Mouse (Mus musculus): ENCODE data around the gene Mtmr11.
A peak's percentile ranks its signal among the peaks of the same experiment; 100 is the strongest.
"Not testable (repeated sequence)": the region's sequence is repeated elsewhere in the genome, so short reads cannot be mapped to it uniquely, and the experiment has no call there.

Gene Mtmr11

DNA sequence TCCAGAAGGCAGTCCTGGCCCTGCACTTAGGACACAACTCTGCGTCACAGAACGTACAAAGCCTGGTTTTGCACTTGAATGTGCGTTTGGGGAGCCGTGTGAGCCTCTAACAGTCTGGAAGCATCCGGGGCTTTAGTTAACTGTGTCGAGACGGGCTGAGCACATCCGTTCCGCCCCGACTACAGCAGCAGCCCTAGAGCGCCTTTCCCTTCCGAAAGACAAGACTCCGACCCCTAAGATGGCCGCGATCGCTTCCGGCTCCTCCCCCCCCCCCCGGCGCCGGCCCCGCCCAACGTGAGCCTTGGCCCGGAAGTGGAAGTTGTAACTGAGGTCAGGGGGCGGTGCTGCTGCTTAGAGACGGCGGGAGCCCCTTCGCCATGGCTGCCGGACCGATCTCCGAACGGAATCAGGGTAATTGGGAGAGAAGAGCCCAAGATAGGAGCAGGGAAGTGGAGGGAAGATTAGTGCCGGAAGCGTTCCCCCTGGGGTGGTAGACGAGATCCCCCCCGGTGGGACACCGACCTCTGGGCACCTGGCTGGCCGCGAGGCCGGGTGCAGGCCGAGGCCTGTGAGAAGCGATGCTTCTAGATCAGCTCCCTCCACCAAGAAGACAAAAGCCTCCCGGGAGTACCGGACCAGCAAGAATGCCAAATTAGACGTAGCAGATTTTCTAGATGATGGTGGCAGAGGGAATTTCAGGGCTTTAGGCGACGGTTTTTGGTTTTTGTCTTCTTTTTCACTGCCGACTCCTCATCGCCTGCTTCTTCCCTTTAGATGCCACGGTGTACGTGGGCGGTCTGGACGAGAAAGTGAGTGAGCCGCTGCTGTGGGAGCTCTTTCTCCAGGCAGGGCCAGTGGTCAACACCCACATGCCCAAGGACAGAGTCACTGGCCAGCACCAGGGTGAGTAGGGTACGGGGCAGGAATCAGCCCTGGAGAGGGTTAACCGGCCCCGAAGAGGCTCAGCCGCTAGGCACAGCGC is 10.7 kb downstream of the Mtmr11 start, which contains the start of gene Sf3b4:
TSS of gene Sf3b4 (plus strand) at position 136 of the 982 bp plus-strand sequence.
- DNase-seq (ENCODE audit: low read depth, low spot score), result peak; percentile 88

- DNase-seq (ENCODE audit: low read depth, low spot score), result no peak
These were observed 11.4 kb downstream of the Mtmr11 start for GRCm38 (mm10) chr3:96173185-96173584.

DNA sequence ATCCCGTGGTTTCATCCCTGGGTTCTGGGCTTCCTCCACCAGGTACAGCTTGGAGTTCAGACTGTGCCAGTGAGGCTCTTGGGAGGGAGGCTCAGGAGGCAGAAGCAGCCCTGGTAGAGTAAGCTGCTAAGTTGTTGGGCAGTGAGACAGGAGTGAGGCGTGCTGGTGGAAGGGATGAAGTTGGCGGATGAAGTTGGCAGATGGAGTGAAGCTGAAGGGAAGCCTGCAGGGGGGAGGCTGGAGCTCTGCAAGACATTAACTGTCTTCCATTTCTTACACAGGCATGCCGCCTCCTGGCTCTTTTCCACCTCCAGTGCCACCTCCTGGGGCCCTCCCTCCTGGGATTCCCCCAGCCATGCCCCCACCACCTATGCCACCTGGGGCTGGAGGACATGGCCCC is 12.2 kb downstream of the Mtmr11 start:
- not testable (repeated sequence) for DNase-seq (ENCODE audit: low read depth, low spot score)

DNA sequence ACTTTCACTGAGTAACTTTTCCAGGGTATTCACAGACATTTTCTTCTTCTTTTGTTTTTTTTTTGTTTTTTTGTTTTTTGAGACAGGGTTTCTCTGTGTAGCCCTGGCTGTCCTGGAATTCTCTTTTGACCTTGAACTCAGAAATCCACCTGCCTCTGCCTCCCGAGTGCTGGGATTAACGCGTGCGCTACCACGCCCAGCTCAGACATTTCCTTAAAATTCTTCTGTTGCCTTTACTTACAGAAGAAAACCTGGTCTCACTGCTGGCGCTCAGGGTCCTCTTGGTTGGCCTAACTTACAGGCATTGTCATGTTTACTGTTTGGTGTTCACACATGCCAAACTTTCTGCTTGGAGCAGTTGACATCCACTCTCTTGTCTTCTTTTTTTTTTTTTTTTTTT is 13.4 kb downstream of the Mtmr11 start:
- DNase-seq (ENCODE audit: low read depth, low spot score), result no peak

DNA sequence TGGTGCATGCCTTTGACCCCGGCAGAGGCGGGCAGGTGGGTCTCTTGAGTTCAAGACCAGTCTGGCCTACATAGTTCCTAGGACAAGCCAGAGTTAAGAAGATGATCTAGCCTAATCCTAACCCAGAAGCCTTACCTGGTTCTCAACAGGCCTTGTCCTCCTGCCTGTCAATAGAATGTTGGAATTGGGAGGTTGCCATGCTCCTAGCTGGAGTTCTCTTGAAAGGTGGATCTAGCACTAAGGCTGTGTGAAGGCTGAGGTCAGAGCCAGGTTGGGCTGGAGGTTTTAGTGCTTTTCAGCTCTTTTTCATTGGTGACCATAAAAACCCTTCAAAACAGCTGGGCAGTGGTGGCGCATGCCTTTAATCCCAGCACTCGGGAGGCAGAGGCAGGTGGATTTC is 16.6 kb downstream of the Mtmr11 start:
- no peak for DNase-seq (ENCODE audit: low read depth, low spot score)

DNA sequence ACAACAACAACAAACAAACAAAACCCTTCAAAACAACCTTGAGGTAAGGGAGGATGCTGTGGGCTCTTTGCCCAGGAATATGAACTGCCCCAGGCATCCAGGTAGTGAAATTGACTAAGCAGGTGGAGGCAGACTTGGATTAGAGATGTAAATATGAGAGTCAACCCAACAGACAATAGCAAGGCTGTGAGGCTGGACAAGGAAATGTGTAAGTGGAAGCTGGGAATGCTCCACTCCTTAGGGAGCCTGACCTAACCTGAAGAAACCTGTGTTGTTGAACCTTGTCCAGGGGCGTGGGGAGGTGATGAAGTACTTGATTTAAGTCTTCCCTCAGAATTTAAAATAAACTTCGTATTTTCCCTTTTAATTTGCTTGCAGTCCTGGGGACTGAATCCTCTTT is 17.1 kb downstream of the Mtmr11 start:
- no peak for DNase-seq (ENCODE audit: low read depth, low spot score)

GRCm38 (mm10) chr3:96179531-96179930 is 17.7 kb downstream of the Mtmr11 start:
- DNase-seq (ENCODE audit: low read depth, low spot score), result no peak

DNA sequence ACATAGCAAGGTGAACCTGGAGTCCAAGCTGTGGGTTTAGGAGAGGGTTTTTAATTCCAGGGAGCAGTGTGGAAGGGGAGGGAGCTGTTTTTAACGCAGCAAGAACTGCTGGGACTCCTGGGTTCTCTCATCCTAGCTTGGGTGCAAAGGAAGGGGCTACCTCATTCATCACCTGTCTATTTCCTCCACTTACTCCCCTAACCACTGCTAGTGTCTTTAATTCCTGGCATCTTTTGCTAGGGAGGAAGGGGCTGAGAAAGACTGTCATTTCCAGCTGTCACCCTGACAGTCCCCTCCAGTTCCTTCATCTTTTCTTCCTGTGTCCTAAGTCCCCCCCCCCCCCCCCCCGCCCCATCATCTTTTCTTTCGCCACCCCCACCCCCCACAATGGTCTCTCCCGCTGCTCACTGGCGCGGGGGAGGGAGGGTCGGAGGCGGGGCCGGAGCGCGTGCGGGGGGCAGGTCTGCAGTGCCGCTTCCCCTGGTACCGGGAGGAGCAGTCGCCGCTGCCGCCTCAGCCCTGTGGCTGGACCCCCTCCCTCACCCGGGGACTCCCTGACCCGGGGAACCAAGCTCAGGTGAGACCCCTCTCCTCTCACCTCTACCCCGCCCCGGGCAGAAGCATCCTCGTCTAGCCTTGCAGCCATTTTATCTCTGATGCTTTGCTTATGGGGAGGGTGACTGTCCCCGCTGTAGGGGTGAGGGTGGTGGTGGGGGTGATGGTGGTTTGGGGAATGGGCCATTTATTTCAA is 19.1 kb downstream of the Mtmr11 start, which contains the start of gene Sv2a:
TSS of gene Sv2a (plus strand) at position 425 of the 751 bp plus-strand sequence.
- no peak for DNase-seq (ENCODE audit: low read depth, low spot score)

DNA sequence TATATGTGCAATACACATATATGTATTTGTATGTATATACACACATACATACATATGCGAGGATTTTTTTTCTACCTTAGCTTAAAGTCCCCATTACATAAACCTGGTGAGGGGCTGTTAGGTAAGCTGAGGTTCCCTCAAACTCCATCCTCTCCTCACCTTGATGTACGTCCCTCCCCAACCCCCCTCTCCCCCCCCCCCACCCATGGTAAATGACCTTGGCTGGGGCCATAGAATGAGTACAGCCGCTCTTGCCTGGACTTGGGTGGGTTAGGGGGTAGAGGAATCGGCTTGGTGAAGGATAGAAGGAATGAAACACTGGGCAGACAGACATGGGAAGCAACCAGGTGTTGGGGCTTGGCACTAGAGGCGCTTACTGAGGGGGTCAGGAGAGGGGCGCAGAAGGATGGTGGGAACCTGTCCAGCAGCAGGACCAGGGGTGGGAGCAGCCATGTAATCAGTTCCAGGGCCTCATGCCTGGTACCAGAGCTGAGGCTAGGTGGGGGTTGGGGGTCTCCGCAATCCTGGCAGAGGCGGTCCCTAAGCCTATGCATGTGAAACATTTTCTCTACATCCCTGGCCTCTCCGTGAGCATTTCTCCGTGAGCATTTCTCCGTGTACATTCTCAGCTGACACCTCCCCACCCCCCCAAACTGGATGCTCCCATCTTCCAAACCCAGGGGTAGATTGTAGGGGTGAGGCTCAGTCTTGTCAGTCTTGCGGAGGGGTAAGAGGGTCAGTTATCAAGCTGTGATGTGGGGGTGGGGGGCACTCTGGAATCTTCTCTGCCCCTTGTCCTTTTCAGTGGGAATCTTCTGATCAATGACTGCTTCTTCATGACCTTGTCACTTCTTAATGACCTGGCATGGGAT is 19.9 kb downstream of the Mtmr11 start:
- no peak for DNase-seq (ENCODE audit: low read depth, low spot score)

DNA sequence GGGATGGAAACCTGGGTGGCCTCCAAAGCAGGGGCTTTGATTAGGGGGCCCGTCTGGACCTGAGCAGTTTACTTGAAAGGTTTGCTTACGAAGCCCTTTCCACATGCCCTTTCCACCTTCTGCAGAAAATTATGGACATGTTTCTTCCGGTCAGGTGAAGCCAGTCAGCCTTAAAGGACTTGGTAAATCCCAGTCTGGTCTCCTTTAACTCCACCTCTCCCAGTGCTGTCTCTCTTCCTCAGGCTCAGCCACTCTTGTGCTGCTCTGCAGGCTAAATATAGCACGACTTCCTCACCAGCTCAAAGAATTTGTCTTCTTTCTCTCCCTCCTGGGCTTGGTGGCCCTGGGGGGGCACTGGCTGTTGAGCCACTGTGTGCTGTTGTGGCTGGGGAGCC is 20.6 kb downstream of the Mtmr11 start:
- DNase-seq (ENCODE audit: low read depth, low spot score), result no peak

DNA sequence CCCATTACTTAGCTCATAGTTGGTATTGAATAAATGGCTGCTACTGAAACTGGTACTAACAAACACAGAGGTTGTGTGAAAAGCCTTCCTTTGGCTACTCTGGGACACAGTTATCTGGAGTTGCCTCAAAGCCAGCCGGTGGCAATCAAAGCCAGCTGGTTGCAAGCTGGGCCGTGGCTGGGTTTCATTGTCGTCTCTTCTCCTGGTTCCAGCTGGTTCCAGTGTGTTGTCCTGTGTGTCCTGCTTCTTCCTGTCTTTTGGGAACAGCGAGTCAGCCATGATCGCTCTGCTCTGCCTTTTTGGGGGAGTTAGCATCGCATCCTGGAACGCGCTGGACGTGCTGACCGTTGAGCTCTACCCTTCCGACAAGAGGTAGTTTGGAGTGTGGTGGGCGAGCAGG is 31.2 kb downstream of the Mtmr11 start:
- no peak for DNase-seq (ENCODE audit: low read depth, low spot score)

DNA sequence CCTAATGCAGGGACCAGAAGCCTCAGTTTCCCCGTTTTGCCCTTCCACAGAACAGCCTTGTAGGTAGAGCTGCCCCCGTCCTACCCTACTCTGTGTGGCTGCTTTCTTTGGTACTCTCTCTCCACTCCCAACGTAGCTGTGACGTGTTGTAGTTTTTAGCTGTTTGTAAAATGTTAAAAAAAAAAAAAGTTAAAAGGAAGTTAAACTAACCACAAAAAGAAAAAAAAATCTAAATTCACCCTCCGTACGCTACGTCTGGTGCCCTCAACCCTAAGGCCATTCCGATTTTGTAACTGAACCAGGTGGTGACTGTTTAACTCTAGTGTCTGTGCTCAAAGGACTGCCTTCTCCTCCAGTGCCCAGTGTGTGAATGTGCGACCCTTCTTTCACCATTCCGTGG is 33.2 kb downstream of the Mtmr11 start:
- DNase-seq (ENCODE audit: low read depth, low spot score), result no peak

GRCm38 (mm10) chr3:96195616-96196313 is 34.0 kb downstream of the Mtmr11 start:
- no peak for DNase-seq (ENCODE audit: low read depth, low spot score)

DNA sequence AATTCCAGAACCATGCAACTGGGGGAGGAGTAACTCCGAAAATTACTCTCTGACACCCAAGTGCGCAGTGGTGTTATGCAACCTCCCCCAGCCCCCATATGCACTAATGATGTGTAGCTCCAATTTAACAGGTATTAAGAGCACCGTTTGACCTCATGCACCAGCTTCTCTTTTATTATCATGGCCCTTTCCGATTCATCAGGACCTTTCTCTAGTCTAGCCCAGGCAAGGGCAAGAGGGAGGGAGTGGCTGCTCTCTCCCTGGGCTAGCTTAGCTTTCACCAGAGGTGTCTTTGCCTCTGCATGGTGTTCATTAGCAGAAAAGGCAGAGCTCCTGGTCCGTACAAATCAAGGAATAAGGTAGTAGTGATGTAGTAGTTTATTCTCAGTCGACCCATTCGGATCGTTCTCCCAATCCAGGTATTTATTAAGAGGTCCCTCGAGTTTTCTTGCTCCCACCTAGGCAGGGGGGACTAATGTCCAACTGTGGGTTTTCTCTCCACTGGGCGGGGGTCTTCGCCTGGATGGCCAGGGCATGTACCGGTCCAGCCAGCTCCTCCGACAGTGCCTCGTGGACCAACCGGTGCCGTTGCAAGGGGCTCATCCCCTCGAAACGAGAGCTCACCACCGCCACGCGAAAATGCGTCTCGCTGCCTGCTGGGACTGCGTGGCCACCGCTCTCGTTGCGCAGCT is 34.8 kb downstream of the Mtmr11 start:
- DNase-seq (ENCODE audit: low read depth, low spot score), result no peak

GRCm38 (mm10) chr3:96197129-96197749 is 35.4 kb downstream of the Mtmr11 start:
- DNase-seq (ENCODE audit: low read depth, low spot score), result peak; percentile 89

GRCm38 (mm10) chr3:96198181-96198580 is 36.4 kb downstream of the Mtmr11 start:
- DNase-seq (ENCODE audit: low read depth, low spot score), result no peak

- not testable (repeated sequence) for DNase-seq (ENCODE audit: low read depth, low spot score)
These were observed 36.9 kb downstream of the Mtmr11 start for GRCm38 (mm10) chr3:96198601-96199251.

DNA sequence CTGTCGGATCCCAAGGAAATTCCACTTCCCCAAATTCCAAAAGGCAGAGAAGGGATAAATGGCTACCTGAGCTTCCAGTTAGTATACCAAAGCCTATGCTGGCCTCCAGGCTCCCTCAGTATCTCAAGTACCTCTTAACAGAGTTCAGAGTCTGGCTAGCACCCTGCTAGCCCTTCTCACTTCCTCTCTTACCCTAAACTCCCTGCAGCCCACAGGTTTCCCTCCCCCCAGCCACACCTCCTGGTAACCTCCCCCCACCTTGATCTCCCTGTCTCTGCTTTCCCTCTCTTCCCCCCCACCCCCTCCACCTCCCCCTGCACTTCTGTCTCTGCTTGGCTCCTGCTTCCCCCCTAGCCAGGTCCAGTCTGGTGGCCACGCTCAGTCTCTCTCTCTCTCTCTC is 37.9 kb downstream of the Mtmr11 start:
- DNase-seq (ENCODE audit: low read depth, low spot score), result no peak

DNA sequence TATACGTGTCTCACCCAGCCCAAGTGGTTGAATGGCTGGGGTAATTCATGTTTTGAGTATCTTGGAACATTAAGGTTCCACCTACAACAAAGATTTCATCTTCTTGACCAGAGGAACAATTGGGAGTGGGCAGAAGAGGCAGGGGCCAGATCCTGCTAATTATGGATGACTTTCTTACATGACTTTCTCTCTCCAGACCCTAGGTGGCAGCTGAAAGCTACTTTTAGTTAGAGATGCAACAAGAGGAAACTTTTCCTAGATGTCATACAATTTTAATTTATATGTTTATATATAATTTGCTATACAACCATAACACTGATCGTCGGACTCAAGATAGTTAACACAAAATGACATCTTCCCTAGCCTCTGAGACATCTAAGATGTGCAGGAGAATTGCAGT is 46.0 kb downstream of the Mtmr11 start:
- no peak for DNase-seq (ENCODE audit: low read depth, low spot score)
